Mouse (Mus musculus) ovary, postnatal 10 days (tissue): Measurements from ENCODE around the gene Arhgef26.

Experiments used
- DNase-seq: peaks from one replicate; pipeline ENCODE4 v3.0.0; 2022; ENCODE audit warnings: low spot score

The Arhgef26 gene

GRCm38 (mm10) chr3:62338044-62338443 is at the start of gene Arhgef26:
Arhgef26 (plus strand) TSS chr3:62338344.
- DNase-seq = no peak

GRCm38 (mm10) chr3:62310493-62310892 is 27.7 kb upstream of the Arhgef26 start:
- no peak for DNase-seq

GRCm38 (mm10) chr3:62311224-62311623 is 26.9 kb upstream of the Arhgef26 start:
- DNase-seq = no peak

GRCm38 (mm10) chr3:62324708-62325107 is 13.4 kb upstream of the Arhgef26 start:
- no peak for DNase-seq

- no peak for DNase-seq
Observed at GRCm38 (mm10) chr3:62327903-62328302, 10.2 kb upstream of the Arhgef26 start.

GRCm38 (mm10) chr3:62338461-62338853 is 313 bp downstream of the Arhgef26 start:
- no peak for DNase-seq

- DNase-seq = peak; percentile 62
Observed at GRCm38 (mm10) chr3:62338854-62339515, 841 bp downstream of the Arhgef26 start.

GRCm38 (mm10) chr3:62339516-62340051 is 1.4 kb downstream of the Arhgef26 start:
- DNase-seq = no peak

GRCm38 (mm10) chr3:62340154-62340760 is 2.1 kb downstream of the Arhgef26 start:
- DNase-seq = no peak

GRCm38 (mm10) chr3:62340861-62341260 is 2.7 kb downstream of the Arhgef26 start:
- DNase-seq = no peak

GRCm38 (mm10) chr3:62341496-62342205 is 3.5 kb downstream of the Arhgef26 start:
- DNase-seq = no peak

GRCm38 (mm10) chr3:62348514-62349217 is 10.5 kb downstream of the Arhgef26 start:
- no peak for DNase-seq

GRCm38 (mm10) chr3:62349218-62349897 is 11.2 kb downstream of the Arhgef26 start:
- DNase-seq = no peak

GRCm38 (mm10) chr3:62352071-62352470 is 13.9 kb downstream of the Arhgef26 start:
- no peak for DNase-seq

- no peak for DNase-seq
Observed at GRCm38 (mm10) chr3:62352876-62353275, 14.7 kb downstream of the Arhgef26 start.

- no peak for DNase-seq
Observed at GRCm38 (mm10) chr3:62367882-62368281, 29.7 kb downstream of the Arhgef26 start.

GRCm38 (mm10) chr3:62372841-62373240 is 34.7 kb downstream of the Arhgef26 start:
- no peak for DNase-seq

- no peak for DNase-seq
Observed at GRCm38 (mm10) chr3:62374346-62374745, 36.2 kb downstream of the Arhgef26 start.

GRCm38 (mm10) chr3:62374831-62375230 is 36.7 kb downstream of the Arhgef26 start:
- no peak for DNase-seq

- DNase-seq = no peak
Observed at GRCm38 (mm10) chr3:62376719-62377118, 38.6 kb downstream of the Arhgef26 start.

- DNase-seq = no peak
Observed at GRCm38 (mm10) chr3:62379946-62380345, 41.8 kb downstream of the Arhgef26 start.

- DNase-seq = no peak
Observed at GRCm38 (mm10) chr3:62380420-62380819, 42.3 kb downstream of the Arhgef26 start.
